Mouse (Mus musculus): ENCODE results near the gene Phf3.

GRCm38 (mm10) chr1:30867786-30868185, 5.9 kb downstream of the Phf3 start:
- TF ChIP-seq POLR2A (IDR thresholded peaks at IDR 0.05; ENCODE audit: extremely low read depth, insufficient read depth, low read length) (no peak), CTCF (IDR thresholded peaks at IDR 0.05; ENCODE audit: low read depth, low read length) (no peak)
